Mouse (Mus musculus): ENCODE measurements around the gene Pacrg. TPM values are rescaled to one million over a fixed set of nuclear protein-coding genes. Genes with fewer than 3 reads are reported as not detected.

Pacrg gene
- total RNA-seq, 2 experiments from 2014 or later, result 2.0 to 3.0 TPM

DNA sequence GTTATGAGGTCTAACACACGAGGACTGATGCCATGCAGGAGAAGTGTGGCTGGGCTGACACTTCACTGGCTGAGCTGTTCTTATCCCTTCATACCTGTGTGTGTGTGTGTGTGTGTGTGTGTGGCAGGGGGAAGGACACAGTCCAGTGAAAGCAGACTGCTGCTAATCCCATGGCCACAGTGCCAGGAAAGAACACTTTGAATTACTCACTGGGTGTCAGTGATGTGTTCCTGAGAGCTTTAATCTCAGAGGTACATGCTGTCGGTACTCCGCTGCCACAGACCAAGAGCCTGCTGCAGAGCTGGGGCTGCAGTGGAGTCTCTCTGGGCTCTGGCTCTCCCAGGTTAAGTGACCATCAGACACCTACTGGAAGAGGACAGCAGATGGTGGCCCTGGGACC, 290.3 kb downstream of the Pacrg start:
- DNase-seq, result no peak

DNA sequence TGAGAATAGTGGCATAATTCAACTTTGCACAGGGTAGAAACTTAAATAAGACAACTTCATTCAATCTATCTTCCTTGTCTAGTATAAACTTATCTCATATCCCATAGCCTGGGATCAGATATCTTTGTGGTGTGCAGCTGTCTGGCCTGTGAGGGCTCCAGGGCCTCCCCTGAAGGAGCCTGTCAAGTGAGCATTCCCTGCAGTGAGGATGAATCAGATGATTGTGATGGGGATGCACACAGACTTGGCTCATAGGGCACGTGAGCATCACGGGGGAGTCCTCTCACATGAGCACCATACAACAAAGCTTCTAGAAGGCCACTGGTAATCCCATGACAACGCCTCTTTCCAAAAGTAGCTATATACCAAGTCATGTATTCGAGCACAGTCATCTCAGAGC, 291.1 kb downstream of the Pacrg start:
- no peak for DNase-seq

DNA sequence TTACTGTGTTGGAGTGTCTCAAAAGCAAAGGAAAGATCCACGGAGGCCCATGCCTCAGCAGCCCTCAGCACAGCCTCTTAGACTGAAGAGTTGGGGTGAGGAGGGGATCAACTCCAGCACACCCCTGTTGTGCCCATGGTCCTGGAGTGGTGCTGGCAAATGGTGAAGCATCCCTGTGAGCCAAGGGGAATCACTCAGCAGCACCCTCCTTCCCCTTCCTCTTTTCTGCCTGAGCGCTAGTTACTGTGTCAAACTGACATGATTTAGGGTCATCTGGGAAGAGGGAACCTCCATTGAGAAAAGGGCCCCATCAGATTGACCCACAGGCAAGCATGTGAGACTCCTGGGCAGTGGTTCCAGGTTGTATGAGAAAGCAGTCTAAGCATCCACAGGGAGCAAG, 299.3 kb downstream of the Pacrg start:
- DNase-seq, result no peak

DNA sequence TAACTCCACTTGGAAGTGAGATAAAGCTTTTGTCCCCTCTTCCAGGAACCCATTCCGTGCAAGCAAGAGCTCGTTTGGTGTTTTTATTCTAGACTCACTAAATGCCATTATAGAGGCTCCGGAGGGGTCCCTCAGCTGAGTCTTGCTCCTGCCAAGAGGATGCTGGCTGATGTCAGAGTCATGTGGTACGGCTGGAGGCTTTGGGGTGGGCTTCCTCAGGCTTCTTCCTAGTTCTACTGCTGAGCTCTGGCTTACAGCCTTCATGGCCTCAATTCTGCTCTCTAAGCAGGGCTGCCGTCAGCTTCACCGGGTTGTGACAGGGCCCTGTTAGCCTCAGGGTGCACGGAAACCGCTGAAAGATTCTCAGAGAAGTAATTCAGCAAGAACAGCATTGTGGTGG, 305.9 kb downstream of the Pacrg start:
- DNase-seq, result no peak

- DNase-seq, result no peak
Measured at GRCm38 (mm10) chr17:10533461-10533860, 306.6 kb downstream of the Pacrg start.

- peak; percentile 60 for DNase-seq
Measured at GRCm38 (mm10) chr17:10531024-10531423, 309.1 kb downstream of the Pacrg start.

- peak; percentile 21 for DNase-seq
Measured at GRCm38 (mm10) chr17:10529329-10529955, 310.7 kb downstream of the Pacrg start.

- DNase-seq, result no peak
Measured at GRCm38 (mm10) chr17:10521282-10521681, 318.8 kb downstream of the Pacrg start.

GRCm38 (mm10) chr17:10519506-10520155, 320.5 kb downstream of the Pacrg start:
- DNase-seq, result no peak

GRCm38 (mm10) chr17:10514812-10515211, 325.3 kb downstream of the Pacrg start:
- no peak for DNase-seq

DNA sequence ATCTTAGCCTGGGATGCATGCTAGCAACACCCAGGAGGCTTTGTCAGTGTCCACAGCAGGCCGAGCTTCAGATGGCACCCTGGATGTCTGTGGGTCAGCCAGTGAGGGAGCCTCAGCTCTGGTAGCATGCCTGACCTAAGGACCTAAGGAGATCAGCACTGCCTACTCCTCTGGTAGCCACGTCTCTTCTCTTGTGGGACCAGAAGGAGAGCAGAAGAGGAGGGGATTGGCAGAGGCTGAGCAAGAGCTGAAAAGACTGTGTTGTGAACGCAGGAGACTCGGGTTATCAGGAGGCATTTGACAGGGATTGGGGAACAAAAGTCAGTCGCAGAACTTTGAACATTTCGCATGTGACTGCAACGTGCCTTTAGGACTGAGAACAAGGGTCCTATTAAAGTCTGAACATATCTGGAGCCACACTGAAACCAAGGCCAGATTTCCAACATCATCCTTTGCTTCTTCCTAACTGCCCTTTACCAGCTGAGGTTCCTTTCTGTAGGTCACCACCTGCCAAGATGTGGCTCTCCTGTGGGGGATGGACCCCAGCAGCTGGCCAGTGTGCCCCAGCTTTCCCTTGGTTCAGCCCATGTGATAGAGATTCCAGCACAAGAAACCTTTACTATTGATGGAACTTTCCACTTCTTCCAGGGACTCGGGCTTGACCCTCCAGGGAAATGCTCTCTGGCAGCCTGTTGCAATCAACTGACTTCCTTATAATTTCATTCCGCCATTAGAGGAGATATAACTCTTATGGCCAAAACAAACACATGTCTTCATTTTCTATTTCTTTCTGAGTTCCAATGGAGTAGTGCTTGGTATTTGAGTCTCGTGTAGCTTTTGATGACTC, 329.0 kb downstream of the Pacrg start:
- no peak for DNase-seq

DNA sequence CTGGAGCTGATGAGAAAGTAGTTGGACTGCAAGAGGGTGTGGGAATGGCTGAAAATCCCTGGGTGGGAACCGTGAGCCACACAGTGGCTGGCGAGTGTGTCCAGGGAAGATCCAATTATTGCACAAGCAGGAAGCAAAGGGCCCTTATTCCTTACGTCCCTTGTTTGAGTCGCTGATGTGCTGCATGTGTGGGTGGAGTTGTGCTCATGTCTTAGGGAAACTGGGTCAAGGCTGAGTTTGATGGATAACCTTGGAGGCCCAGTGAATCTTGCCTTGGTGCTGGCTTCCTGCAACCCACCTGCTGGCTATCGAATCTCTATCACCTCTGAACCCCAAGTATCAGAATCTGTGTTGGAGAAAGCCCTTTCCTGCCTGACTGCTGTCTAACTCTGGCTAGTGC, 329.6 kb downstream of the Pacrg start:
- DNase-seq, result no peak

DNA sequence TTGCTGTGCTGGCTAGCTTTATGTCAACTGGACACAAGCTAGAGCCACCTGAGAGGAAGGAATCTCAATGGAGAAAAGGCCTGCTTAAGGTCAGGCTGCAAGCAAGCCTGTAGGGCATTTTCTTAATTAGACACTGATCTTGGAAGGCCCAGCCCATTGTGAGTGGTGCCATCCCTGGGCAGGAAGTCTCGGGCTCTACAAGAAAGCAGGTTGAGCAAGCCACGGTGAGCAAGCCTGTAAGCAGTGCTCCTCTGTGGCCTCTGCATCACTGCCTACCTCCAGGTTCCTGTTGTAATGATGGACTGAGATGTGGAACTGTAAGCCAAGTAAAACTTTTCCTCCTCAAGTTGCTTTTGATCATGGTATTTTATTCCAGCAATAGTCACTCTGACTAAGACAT, 332.0 kb downstream of the Pacrg start:
- no peak for DNase-seq

- no peak for DNase-seq
Measured at GRCm38 (mm10) chr17:10507466-10507865, 332.6 kb downstream of the Pacrg start.

GRCm38 (mm10) chr17:10506896-10507295, 333.2 kb downstream of the Pacrg start:
- DNase-seq, result no peak

DNA sequence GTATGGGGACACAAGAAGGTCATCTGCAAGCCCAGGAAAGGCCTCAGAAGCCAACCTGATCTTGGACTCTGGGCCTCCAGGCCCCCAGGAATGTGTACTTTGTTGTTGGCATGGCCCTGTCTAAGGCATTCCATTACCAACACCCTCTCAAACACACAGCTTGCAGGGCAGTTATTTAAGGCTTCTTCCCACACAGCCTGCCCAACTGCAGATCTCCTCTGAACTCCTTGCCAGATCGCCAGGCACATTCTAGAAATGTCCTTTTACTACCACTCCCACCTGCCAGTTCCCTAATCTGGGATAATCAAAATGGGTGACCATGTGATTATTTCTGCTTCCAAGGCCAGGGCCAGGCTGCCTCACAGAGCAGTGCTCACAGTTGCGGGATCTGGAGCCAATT, 338.7 kb downstream of the Pacrg start:
- DNase-seq, result no peak

DNA sequence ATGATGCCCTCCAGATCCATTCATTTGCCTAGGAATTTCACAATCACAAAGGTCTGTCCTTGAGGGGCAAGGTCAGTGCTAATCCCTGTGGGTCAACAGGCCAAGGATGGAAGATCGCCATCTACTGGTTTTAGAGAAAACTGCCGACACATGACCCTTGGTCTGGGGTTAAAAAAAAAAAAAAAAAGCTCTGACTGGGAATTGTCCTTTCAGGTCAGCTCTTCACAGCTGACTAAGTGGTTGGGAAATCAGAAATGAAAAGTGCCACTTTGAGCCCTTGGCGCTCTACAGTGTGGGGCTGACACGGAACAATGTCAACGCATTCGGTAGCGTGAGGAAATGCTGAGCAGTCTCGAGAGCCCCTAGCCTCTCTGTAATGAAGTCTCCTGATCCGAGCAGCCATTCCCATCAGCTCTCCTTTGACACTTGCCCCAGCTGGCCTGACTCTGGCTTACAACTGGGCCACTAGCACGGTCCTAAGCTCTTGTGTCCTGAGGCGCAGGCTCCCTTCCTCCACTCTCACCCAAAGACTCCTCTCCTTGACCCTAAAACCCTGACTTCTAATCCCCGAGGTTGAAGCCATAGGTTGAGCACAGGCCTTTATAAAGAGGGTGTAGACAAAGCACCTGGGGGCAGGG, 339.2 kb downstream of the Pacrg start:
- DNase-seq, result peak; percentile 50

DNA sequence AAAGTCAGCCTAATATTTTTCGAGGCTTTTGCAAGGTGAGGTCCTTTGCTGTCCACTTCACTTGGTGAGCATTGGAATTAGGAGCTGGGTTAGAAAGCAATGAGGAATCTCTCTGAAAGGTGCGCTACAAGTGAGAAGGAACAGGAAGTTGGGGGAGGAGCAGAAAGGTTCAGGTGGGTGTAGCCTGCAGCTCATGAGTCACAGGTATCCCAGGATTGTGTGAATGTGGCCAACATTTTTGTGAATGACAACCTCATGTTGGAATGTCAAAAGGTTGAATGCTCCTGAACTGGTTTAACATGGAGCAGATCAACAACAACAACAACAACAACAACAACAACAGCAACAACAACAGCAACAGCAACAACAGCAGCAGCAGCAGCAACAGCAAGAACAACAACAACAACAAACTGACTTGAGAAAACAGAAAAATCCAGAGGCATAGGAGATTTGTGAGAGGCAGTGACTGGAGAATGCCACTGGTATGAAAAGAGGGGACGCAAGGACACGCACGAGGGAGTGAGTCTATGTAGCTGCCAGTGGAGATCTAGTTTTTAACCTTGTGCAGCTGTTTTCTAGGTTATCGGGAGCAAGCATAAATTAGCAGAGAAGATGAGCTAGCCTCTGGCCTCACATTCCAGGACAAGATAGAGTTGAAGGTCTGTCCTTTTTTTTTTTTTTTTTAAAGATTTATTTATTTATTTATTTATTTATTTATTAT, 341.0 kb downstream of the Pacrg start:
- DNase-seq, result no peak

- DNase-seq, result peak; percentile 35
Measured at GRCm38 (mm10) chr17:10497781-10498420, 342.2 kb downstream of the Pacrg start.

GRCm38 (mm10) chr17:10496066-10496465, 344.0 kb downstream of the Pacrg start:
- DNase-seq, result peak; percentile 38

DNA sequence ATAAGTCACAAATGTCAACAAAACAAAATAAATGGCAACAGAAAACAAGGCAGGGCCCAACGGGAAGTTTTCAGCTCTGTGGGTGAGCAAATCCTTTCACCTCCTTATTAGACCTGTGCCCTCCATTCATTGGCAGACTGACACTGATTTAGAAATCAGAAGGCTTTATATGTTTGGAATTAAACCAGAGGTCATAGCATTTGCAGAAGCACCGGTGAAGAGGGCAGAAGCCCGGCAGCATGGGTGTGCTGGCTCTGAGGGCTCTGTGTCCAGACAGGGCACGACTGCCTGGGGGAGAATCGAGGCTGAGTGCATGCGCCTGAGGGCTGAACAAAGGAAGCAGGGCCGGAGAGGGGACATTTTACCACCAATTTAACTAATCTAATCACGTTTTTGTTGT, 344.5 kb downstream of the Pacrg start:
- DNase-seq, result peak; percentile 68

DNA sequence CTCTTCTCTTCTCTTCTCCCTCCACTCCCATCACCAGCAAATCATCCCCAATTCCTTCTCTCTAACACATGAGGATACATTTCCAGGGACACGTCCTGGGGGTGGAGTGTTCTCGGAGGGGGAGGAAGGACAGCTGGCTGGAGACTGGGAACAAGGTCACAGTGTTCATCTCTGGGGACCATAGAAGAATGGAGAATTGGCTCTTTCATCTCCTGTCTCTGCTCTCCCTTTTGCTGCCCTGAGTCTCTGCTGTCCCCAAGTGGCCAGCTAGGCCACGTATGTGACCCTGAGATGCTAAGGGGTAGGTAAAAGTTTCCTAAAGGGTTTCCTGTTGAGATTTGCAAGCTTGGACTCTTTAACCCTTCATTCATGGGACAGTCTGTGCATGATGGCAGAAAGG, 347.0 kb downstream of the Pacrg start:
- peak; percentile 67 for DNase-seq
